Mouse (Mus musculus): ENCODE data around the gene S100a3.

Gene S100a3

GRCm38 (mm10) chr3:90555954-90556353 is 4.4 kb upstream of the S100a3 start:
- DNase-seq (ENCODE audit: low read depth, low spot score) = no peak

GRCm38 (mm10) chr3:90574691-90575090 is 14.3 kb downstream of the S100a3 start:
- no peak for DNase-seq (ENCODE audit: low read depth, low spot score)

- DNase-seq (ENCODE audit: low read depth, low spot score) = no peak
These were observed 14.9 kb downstream of the S100a3 start for GRCm38 (mm10) chr3:90575320-90575719.

- DNase-seq (ENCODE audit: low read depth, low spot score) = no peak
These were observed 16.1 kb downstream of the S100a3 start for GRCm38 (mm10) chr3:90576351-90577001.

GRCm38 (mm10) chr3:90579433-90579832 is 19.1 kb downstream of the S100a3 start:
- no peak for DNase-seq (ENCODE audit: low read depth, low spot score)

GRCm38 (mm10) chr3:90581141-90581540 is 20.8 kb downstream of the S100a3 start:
- DNase-seq (ENCODE audit: low read depth, low spot score) = no peak

- DNase-seq (ENCODE audit: low read depth, low spot score) = peak; percentile 60
These were observed 21.8 kb downstream of the S100a3 start for GRCm38 (mm10) chr3:90582156-90582555.

GRCm38 (mm10) chr3:90582556-90582955 is 22.2 kb downstream of the S100a3 start:
- DNase-seq (ENCODE audit: low read depth, low spot score) = no peak

- no peak for DNase-seq (ENCODE audit: low read depth, low spot score)
These were observed 23.5 kb downstream of the S100a3 start for GRCm38 (mm10) chr3:90583893-90584292.

GRCm38 (mm10) chr3:90585595-90585994 is 25.2 kb downstream of the S100a3 start:
- DNase-seq (ENCODE audit: low read depth, low spot score) = peak; percentile 92

GRCm38 (mm10) chr3:90586016-90586643 is 25.8 kb downstream of the S100a3 start:
- no peak for DNase-seq (ENCODE audit: low read depth, low spot score)

- DNase-seq (ENCODE audit: low read depth, low spot score) = peak; percentile 73
These were observed 26.5 kb downstream of the S100a3 start for GRCm38 (mm10) chr3:90586906-90587305.

- peak; percentile 12 for DNase-seq (ENCODE audit: low read depth, low spot score)
These were observed 27.2 kb downstream of the S100a3 start for GRCm38 (mm10) chr3:90587361-90588101.

GRCm38 (mm10) chr3:90589390-90589789 is 29.0 kb downstream of the S100a3 start:
- DNase-seq (ENCODE audit: low read depth, low spot score) = no peak

- no peak for DNase-seq (ENCODE audit: low read depth, low spot score)
These were observed 29.6 kb downstream of the S100a3 start, which contains the start of gene S100a2 for GRCm38 (mm10) chr3:90589947-90590346. Gene S100a2, plus strand, starts transcription at chr3:90590247.

GRCm38 (mm10) chr3:90594466-90594865 is 34.1 kb downstream of the S100a3 start:
- no peak for DNase-seq (ENCODE audit: low read depth, low spot score)

- DNase-seq (ENCODE audit: low read depth, low spot score) = no peak
These were observed 35.2 kb downstream of the S100a3 start for GRCm38 (mm10) chr3:90595556-90595955.

- DNase-seq (ENCODE audit: low read depth, low spot score) = no peak
These were observed 36.4 kb downstream of the S100a3 start for GRCm38 (mm10) chr3:90596810-90597209.

- no peak for DNase-seq (ENCODE audit: low read depth, low spot score)
These were observed 37.4 kb downstream of the S100a3 start for GRCm38 (mm10) chr3:90597736-90598135.

GRCm38 (mm10) chr3:90598212-90598611 is 37.8 kb downstream of the S100a3 start:
- no peak for DNase-seq (ENCODE audit: low read depth, low spot score)

GRCm38 (mm10) chr3:90599401-90599800 is 39.0 kb downstream of the S100a3 start:
- no peak for DNase-seq (ENCODE audit: low read depth, low spot score)

- no peak for DNase-seq (ENCODE audit: low read depth, low spot score)
These were observed 39.7 kb downstream of the S100a3 start for GRCm38 (mm10) chr3:90600036-90600435.

All from ZHBTc4 (cell line).